Mouse (Mus musculus) lung, postnatal 0 days (tissue): Measurements from ENCODE around the gene 2010111I01Rik.

ENCODE experiments used
- CTCF ChIP-seq: IDR thresholded peaks from 2 replicates; pipeline ENCODE4 v1.5.1; 2016; ENCODE audit warnings: antibody characterized with exemption, mild to moderate bottlenecking
- EP300 ChIP-seq: IDR thresholded peaks from 2 replicates; pipeline ENCODE4 v1.6.1; 2016; ENCODE audit warnings: antibody characterized with exemption, mild to moderate bottlenecking, control low read depth

DNA sequence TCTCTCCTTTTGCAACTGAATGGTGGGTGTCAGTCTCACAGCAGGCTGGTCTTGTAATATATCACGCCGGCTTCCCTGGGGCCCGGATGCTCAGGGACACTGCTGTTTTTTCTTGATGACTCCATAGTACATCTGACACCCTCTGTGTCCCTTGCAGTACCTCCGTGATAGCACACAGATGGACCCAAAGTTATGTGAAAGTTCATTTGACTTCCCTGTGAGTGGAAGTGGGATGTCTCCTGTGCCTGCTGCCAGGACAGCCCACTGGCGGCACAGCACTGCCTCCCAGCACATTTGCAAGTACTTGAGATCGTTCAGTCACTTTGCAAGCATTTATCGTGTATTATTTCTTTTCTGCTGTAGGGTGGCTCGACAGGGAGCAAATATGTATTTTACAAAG, 315.1 kb downstream of the 2010111I01Rik start:
- 0 out of 2 replicates have a peak, but pooled peaks have one; percentile 8 for TF ChIP-seq CTCF
- TF ChIP-seq EP300, result no peak; the same call in 1 of the 2 replicates
